Mouse (Mus musculus): ENCODE results near the gene Cer1. TPM values are rescaled to one million over a fixed set of nuclear protein-coding genes. Genes with fewer than 3 reads are reported as not detected.

Cer1 gene
- polyA plus RNA-seq (2015; fragmentation: Illumina TruSeq; extraction: RNeasy Lipid Tissue Mini Kit (QIAGEN cat#74804); ENCODE audit: low read depth, low replicate concordance) = 0.25 TPM

DNA sequence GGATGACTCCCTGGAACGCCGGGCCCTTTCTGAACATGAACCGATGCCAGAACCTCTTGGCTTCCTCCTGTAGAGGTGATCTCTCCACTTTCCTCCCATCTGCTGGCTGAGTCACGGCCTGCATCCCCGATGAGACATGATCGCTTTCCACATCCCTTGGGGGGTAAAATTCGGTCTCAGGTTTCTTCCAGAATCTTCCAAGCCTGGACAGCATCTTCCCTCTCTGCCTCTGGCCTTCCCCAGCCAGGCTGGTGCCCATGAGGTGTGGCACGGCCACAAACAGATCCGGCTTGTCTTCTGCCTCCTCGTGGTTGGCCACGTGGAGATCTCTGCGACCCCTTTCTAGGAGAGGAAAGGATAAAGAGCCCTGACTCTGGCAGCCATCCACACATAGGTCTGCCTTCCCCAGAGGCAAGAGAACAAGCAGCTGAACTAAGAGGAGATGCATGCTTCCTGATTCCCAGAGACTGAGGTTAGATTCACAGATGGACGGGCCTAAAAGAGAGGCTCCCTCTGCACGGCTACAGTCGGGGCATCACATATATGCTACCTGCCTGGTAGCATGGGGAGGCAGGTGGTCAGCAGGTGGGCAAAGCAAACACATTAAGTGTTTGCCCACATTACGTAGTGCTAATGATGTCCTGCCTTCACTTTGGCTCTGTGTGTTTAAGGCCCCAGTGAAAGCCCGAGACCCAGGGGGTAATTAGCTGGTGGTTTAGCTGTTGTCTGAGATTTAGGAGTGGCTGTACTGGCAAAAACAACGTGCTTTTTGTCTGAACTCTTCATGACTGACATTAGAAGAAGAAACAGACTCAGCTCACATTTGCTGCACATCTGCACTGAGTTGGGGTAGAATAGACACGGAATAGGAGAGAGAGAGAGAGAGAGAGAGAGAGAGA is at the start of gene Cer1:
TSS of gene Cer1 (minus strand) at position 513 of the 899 bp plus-strand sequence.

DNA sequence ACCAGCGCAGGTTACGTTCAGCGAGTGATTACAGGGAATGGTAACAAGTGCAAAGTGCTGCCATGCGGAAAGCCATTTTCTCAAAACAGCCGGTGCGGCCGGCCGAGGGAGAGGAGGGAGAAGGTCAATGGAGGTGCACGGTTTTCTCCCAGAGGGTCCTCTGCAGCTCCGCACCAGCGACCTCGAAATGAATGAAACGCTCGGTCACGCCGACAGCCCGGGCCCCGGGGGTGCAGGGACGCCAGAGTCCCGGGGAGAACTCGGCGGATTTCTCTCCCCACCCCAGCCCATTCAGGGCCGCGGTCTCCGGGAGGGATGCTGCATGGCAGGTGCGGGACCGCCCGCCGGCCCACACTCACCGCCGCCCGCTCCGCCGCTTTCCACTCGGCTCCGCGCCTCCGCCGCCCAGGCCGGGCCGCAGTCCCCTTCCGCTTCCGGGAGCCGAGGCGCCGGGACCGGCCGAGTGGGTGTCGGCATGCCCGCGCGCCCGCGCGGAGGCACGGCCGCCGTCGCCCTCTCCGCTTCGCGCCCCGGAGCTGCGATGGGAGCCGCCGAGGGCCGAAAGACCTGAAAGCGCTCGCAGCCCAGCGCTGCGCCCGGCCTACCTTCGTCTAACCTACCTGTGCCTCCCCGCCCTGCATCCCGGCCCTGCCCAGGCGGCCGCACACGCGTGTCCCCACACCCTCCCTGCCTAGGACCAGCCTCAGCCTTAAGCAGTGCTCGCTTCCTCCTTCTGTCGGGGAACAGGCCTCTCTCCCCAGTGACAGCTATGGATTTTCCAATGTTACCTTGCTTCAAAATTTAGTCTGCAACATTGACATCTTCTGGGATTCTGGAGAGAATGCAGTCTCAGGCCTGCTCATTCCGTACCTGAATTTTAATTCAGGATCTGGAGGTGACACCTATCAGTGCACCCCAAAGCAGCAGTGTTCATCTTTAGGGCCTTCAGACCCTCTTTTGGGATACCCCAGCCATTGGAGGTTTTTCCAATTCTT is 25.5 kb downstream of the Cer1 start, which contains the start of gene Zdhhc21:
TSS of gene Zdhhc21 (minus strand) at position 828 of the 995 bp plus-strand sequence.

Other genes starting within 250 kb of the Cer1 start
- 23.9 TPM for gene Nfib, start 179.4 kb downstream of the Cer1 start, polyA plus RNA-seq (2015; fragmentation: Illumina TruSeq; extraction: RNeasy Lipid Tissue Mini Kit (QIAGEN cat#74804); ENCODE audit: low read depth, low replicate concordance)
- 21.2 TPM for gene Zdhhc21, start 25.2 kb downstream of the Cer1 start, polyA plus RNA-seq (2015; fragmentation: Illumina TruSeq; extraction: RNeasy Lipid Tissue Mini Kit (QIAGEN cat#74804); ENCODE audit: low read depth, low replicate concordance)
- 1.1 TPM for gene Frem1, start 167.2 kb upstream of the Cer1 start, polyA plus RNA-seq (2015; fragmentation: Illumina TruSeq; extraction: RNeasy Lipid Tissue Mini Kit (QIAGEN cat#74804); ENCODE audit: low read depth, low replicate concordance)

Data from brain, adult 10 weeks (tissue).